Mouse (Mus musculus) neural tube, postnatal 0 days (tissue): Measurements from ENCODE around the gene 1700011L22Rik. TPM values are rescaled to one million over a fixed set of nuclear protein-coding genes. Genes with fewer than 3 reads are reported as not detected.

Experiments used
- polyA plus RNA-seq: library from polyadenylated mRNA; unstranded; fragments of >200 nt; fragmentation: Nextera tagmentation; extraction: Ambion mirVana; gene quantifications from 2 replicates; pipeline ENCODE4 v1.2.1, GENCODE M21; 2015

Gene 1700011L22Rik
- not detected in 2 replicates for polyA plus RNA-seq

GRCm38 (mm10) chr8:79248470-79248869 lies at the start of gene 1700011L22Rik:
Gene 1700011L22Rik (minus strand): TSS chr8:79248570.

DNA sequence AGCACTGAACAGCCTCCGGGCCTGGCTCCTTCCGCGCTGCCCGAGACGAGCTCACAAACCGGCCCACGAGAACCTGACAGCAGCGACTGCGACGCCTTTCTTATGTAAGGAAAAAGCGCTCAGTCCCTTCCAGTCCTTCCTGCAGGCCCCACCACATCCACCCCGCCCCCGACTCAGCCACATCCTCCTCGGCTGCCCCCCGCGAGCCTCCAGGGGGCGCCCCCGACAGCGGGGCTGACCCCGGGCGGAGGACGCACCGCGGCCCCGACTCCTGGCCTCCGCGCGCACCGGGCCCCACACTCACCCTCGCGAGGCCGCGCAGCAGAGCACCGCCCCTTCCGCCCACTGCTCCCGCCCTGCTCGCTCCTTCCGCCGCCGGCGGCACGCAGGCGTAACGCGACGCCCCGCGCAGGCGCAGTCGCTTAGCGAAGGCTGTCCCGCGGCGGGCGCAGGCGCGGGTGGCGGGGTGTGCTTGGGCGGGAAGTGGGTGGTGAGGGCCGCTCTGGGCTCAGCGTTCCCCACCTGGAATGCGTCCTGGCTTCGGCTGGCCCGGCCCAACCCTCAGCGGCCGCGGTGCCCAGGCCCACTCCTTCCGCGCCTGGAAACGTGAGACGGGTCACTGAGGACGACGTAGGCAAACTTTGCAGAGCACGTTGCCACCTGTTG lies 46.4 kb upstream of the 1700011L22Rik start, which contains the start of gene Mmaa:
Gene Mmaa (minus strand): TSS at position 328 of the 666 bp plus-strand sequence.

Other genes with a start within 250 kb of the 1700011L22Rik start
- 6.8 and 8.9 TPM in 2 replicates for gene Zfp827, start 220.1 kb downstream of the 1700011L22Rik start, polyA plus RNA-seq
- gene Mmaa, start 46.4 kb upstream of the 1700011L22Rik start, polyA plus RNA-seq: 12.1 and 13.8 TPM in 2 replicates
- 46.7 and 48.1 TPM in 2 replicates for gene Smad1, start 150.9 kb upstream of the 1700011L22Rik start, polyA plus RNA-seq